ENCODE assay signal across 8 mouse cellular contexts in the genomic region with DNA sequence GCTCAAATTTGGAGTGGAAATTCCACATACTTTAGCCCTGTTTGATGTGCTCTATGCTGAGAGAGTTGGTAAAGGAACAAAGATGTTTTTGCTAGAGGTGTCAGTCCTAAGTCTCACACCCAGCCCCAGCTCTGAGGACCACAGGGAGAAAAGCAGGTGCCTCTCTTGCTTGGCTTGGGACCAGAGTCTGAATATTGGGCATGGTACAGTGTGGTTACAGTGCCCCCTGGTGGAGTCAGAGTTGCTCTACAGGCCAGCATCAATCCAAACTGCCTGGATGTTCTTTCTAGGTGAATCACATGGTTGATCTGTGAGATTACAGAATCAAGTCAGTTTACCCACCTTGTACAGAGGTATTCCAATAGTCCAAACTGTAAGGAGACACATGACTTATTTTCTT. TPM values are rescaled to one million over a fixed set of nuclear protein-coding genes. Genes with fewer than 3 reads are reported as not detected.
DNase-seq lines count a peak whose midpoint lies in the region.

No protein-coding gene starts in this region.

- peaks cover 43% of the 10 kb centered on the region for H3K36me3 ChIP-seq in forebrain, embryonic 10.5 days (replicated peaks)

- no peaks in the 10 kb centered on the region for H3K27me3 ChIP-seq in forebrain, embryonic 10.5 days (ENCODE audit: poor library complexity, severe bottlenecking)

- intact Hi-C loops in heart, postnatal 36 days (cut with DNase I), result loop anchor here (1.0 kb wide), 3 partner anchors 31 to 308 kb away; partner anchors contain the start of gene Dus2

- H3K4me1 ChIP-seq in forebrain, embryonic 10.5 days, result no peaks in the 10 kb centered on the region

- H3K4me3 ChIP-seq in forebrain, embryonic 10.5 days, result no peak overlapping the region

- H3K27ac ChIP-seq in forebrain, embryonic 10.5 days, result no peak overlapping the region

- peak; percentile 84 for DNase-seq in MN1 (ENCODE audit: low spot score)
- DNase-seq in c-Kit-negative CD71-positive TER-119-positive erythroid progenitor cells, embryonic 14.5 days (ENCODE audit: low read depth, low spot score), result peak; percentile 69
- DNase-seq in forebrain, embryonic 10.5 days (ENCODE audit: extremely low spot score, low spot score), result peak; percentile 64
- DNase-seq in heart, postnatal 36 days, result peak; percentile 76 to 82
- DNase-seq in layer of hippocampus, postnatal 14 days (ENCODE audit: low spot score in 2 of 2), result peak; percentile 78 to 89
- DNase-seq in lung, postnatal 36 days, result peak; percentile 87
- peak; percentile 70 for DNase-seq in right cerebral cortex, postnatal 14 days
- DNase-seq in urinary bladder, postnatal 4 days (ENCODE audit: low spot score in 2 of 2), result peak; percentile 45 to 69

- H3K9me3 ChIP-seq in forebrain, embryonic 10.5 days, result no peaks in the 10 kb centered on the region

RNA-seq across cellular contexts. Expression of gene Ddx28, which starts 10.8 kb away (rescaled TPM):
- polyA plus RNA-seq in forebrain, embryonic 10.5 days (2016; fragmentation: Nextera tagmentation; extraction: Ambion mirVana), result 24.0 and 24.7 TPM in 2 replicates
- total RNA-seq in heart, postnatal 36 days (2021), result 10 to 100 TPM; 10.5 to 11.8 TPM
- total RNA-seq in layer of hippocampus, postnatal 14 days (2021), result 10 to 100 TPM; 11.1 to 12.6 TPM

RNA-seq across cellular contexts. Expression of gene Dpep2nb, which starts 16.7 kb away (rescaled TPM):
- not detected in 2 replicates for polyA plus RNA-seq in forebrain, embryonic 10.5 days (2016; fragmentation: Nextera tagmentation; extraction: Ambion mirVana)
- total RNA-seq in heart, postnatal 36 days (2021), result not detected
- not detected for total RNA-seq in layer of hippocampus, postnatal 14 days (2021)

RNA-seq across cellular contexts. Expression of gene Dus2, which starts 31.3 kb away (rescaled TPM):
- polyA plus RNA-seq in forebrain, embryonic 10.5 days (2016; fragmentation: Nextera tagmentation; extraction: Ambion mirVana), result 19.4 and 20.5 TPM in 2 replicates
- total RNA-seq in heart, postnatal 36 days (2021), result 1 to 10 TPM; 7.4 to 7.6 TPM
- 10 to 100 TPM; 17.2 to 19.5 TPM for total RNA-seq in layer of hippocampus, postnatal 14 days (2021)

RNA-seq across cellular contexts. Expression of gene Nfatc3, which starts 36.2 kb away (rescaled TPM):
- 6.6 TPM in 2 replicates for polyA plus RNA-seq in forebrain, embryonic 10.5 days (2016; fragmentation: Nextera tagmentation; extraction: Ambion mirVana)
- 10 to 100 TPM; 20.1 to 20.7 TPM for total RNA-seq in heart, postnatal 36 days (2021)
- 10 to 100 TPM in 1 of 2 experiments, 1 to 10 TPM in 1; 9.9 to 11.6 TPM for total RNA-seq in layer of hippocampus, postnatal 14 days (2021)

RNA-seq across cellular contexts. Expression of gene Dpep3, which starts 43.3 kb away (rescaled TPM):
- polyA plus RNA-seq in forebrain, embryonic 10.5 days (2016; fragmentation: Nextera tagmentation; extraction: Ambion mirVana), result not detected in 2 replicates
- not detected for total RNA-seq in heart, postnatal 36 days (2021)
- not detected for total RNA-seq in layer of hippocampus, postnatal 14 days (2021)
